Mouse (Mus musculus): ENCODE data around the gene Per2.

DNA sequence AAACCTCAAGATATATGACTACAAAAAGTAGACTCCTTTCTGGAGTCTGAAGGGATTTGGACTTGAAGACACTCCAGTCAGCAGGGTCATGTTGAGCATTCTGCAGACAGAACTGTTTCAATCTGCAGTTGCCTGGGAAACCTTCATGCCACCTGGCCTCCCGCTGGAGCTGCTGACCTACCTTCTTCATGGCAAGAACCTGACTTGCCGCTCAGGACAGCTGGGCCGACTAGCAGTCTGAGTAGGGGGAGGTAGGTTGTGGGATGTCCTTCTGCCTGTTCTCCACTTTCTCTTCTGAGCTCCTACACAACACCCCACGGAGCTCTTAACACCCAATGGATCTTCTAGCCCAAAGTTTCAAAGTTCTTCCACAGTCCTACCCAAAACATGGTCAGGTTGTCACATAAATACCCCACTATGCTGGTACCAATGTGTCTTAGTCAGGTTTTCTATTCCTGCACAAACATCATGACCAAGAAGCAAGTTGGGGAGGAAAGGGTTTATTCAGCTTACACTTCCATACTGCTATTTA lies 10.8 kb upstream of the Per2 start:
- TF ChIP-seq CTCF (IDR thresholded peaks at IDR 0.05; ENCODE audit: low read depth): no peak
- TF ChIP-seq EP300 (IDR thresholded peaks at IDR 0.05; ENCODE audit: low read depth): no peak

Data from liver, embryonic 14.5 days (tissue).